ENCODE assay signal across 10 mouse cellular contexts in genomic region chr3:152761661-152762060, GRCm38 (mm10). TPM values are rescaled to one million over a fixed set of nuclear protein-coding genes. Genes with fewer than 3 reads are reported as not detected.
A peak's percentile ranks its signal among the peaks of the same experiment; 100 is the strongest.
DNase-seq lines count a peak whose midpoint lies in the region; ATAC-seq and TF ChIP-seq lines count a peak whose summit lies in the region.
"Had no signal": no experiment of that assay in that cellular context is flagged by ENCODE, and none has a peak within 500 bp of the region (broad histone marks: within the 10 kb centered on the region; RNA-seq: fewer than 3 reads in every experiment).

No protein-coding gene starts in this region.

- peak overlapping the region; percentile 50; the same call in 1 of the 2 replicates for H3K4me3 ChIP-seq in G1E (ENCODE audit: low read depth, low read length)
- no peak overlapping the region for H3K4me3 ChIP-seq in liver, embryonic 14.5 days (ENCODE audit: insufficient read depth in 1 of 2, low read depth in 2 of 2, low read length in 2 of 2)
- H3K4me3 ChIP-seq in small intestine, adult 2 months (ENCODE audit: low read depth, low read length) = no peak overlapping the region
- H3K4me3 ChIP-seq: midbrain, embryonic 10.5 days; neural tube, embryonic 13.5 days had no signal

- TF ChIP-seq EP300 in liver, embryonic 14.5 days (IDR thresholded peaks at IDR 0.05; ENCODE audit: low read depth) = no peak

- no peak for ATAC-seq in G1E (ENCODE audit: extremely low read depth, insufficient number of reproducible peaks, low FRiP score, poor library complexity, severe bottlenecking)
- no peak for ATAC-seq in liver, embryonic 14.5 days (ENCODE audit: insufficient read depth)
- no peak for ATAC-seq in activated CD4-positive, CD25-positive, alpha-beta regulatory T cell, adult 4 months
- no peak for ATAC-seq in frontal cortex, adult (ENCODE audit: low TSS enrichment)
- ATAC-seq: inflammation-experienced regulatory T-cells, adult 6 months had no signal

- TF ChIP-seq POLR2A in small intestine, adult 2 months (IDR thresholded peaks at IDR 0.05; ENCODE audit: low read depth, low read length) = no peak

- H3K27ac ChIP-seq in liver, embryonic 14.5 days = peak overlapping the region; percentile 3
- no peak overlapping the region for H3K27ac ChIP-seq in small intestine, adult 2 months (ENCODE audit: insufficient read depth, low read depth, low read length)
- H3K27ac ChIP-seq: midbrain, embryonic 10.5 days; neural tube, embryonic 13.5 days had no signal

- DNase-seq in layer of hippocampus, adult 9-11 months = peak; percentile 24
- DNase-seq in layer of hippocampus, postnatal 36 days = no peak
- no peak for DNase-seq in G1E (ENCODE audit: low spot score)
- DNase-seq in liver, embryonic 14.5 days (ENCODE audit: low read depth in 3 of 3, low spot score in 3 of 3) = no peak

- no peak overlapping the region for H3K4me2 ChIP-seq in liver, embryonic 14.5 days (ENCODE audit: low read depth)
- H3K4me2 ChIP-seq: neural tube, embryonic 13.5 days had no signal

- H3K36me3 ChIP-seq in G1E (replicated peaks) = peaks cover 43% of the 10 kb centered on the region
- H3K36me3 ChIP-seq in liver, embryonic 14.5 days (replicated peaks; ENCODE audit: control insufficient read depth, insufficient read depth, low read depth) = no peaks in the 10 kb centered on the region
- H3K36me3 ChIP-seq in small intestine, adult 2 months (ENCODE audit: control insufficient read depth, insufficient read depth, low read length) = peaks cover 4% of the 10 kb centered on the region; the same call in 1 of the 2 replicates
- H3K36me3 ChIP-seq: neural tube, embryonic 13.5 days had no signal

- 78% methylated on average over 8 of the region's 8 CpGs for WGBS in liver, embryonic 14.5 days (ENCODE audit: insufficient replicate concordance)
- 79% methylated on average over 8 of the region's 8 CpGs for WGBS in small intestine, adult 2 months

- no peaks in the 10 kb centered on the region for H3K9me3 ChIP-seq in G1E (replicated peaks)
- no peaks in the 10 kb centered on the region for H3K9me3 ChIP-seq in liver, embryonic 14.5 days (ENCODE audit: control insufficient read depth, low read length)
- H3K9me3 ChIP-seq: midbrain, embryonic 10.5 days; neural tube, embryonic 13.5 days had no signal

- peaks cover 89% of the 10 kb centered on the region for H3K4me1 ChIP-seq in G1E (ENCODE audit: insufficient read depth, low read depth, low read length)
- H3K4me1 ChIP-seq in liver, embryonic 14.5 days (replicated peaks; ENCODE audit: control insufficient read depth in 2 of 2, insufficient read depth in 2 of 2, low read length in 1 of 2) = peaks cover 32 to 48% of the 10 kb centered on the region in 2 experiments
- no peaks in the 10 kb centered on the region for H3K4me1 ChIP-seq in small intestine, adult 2 months (ENCODE audit: control insufficient read depth, insufficient read depth, insufficient read length, low read length)

- no peak overlapping the region for H3K9ac ChIP-seq in liver, embryonic 14.5 days (replicated peaks)
- H3K9ac ChIP-seq: neural tube, embryonic 13.5 days had no signal

- no peaks in the 10 kb centered on the region for H3K27me3 ChIP-seq in G1E (ENCODE audit: insufficient read depth, low read length)
- H3K27me3 ChIP-seq in liver, embryonic 14.5 days (ENCODE audit: control insufficient read depth, insufficient read depth, low read length) = no peaks in the 10 kb centered on the region
- H3K27me3 ChIP-seq in small intestine, adult 2 months (ENCODE audit: control insufficient read depth, insufficient read depth, low read length) = no peaks in the 10 kb centered on the region
- H3K27me3 ChIP-seq: neural tube, embryonic 13.5 days had no signal

- TF ChIP-seq CTCF in G1E (IDR thresholded peaks at IDR 0.05; ENCODE audit: low read depth, low read length) = no peak
- TF ChIP-seq CTCF in liver, embryonic 14.5 days (IDR thresholded peaks at IDR 0.05; ENCODE audit: low read depth) = no peak
- peak; percentile 8; the same call in 1 of the 2 replicates for TF ChIP-seq CTCF in small intestine, adult 2 months (IDR thresholded peaks at IDR 0.05; ENCODE audit: extremely low read depth, insufficient read length, insufficient replicate concordance, low read depth, low read length)

RNA-seq across cellular contexts. Expression of gene Pigk, which starts 47.8 kb away (rescaled TPM):
- total RNA-seq in layer of hippocampus, postnatal 36 days (2021) = 10 to 100 TPM; 44.2 to 48.7 TPM
- total RNA-seq in G1E (2014; fragmentation: Nextera tagmentation) (36.3 and 39.2 TPM in 2 replicates), G1E (2017) (27.7 and 34.2 TPM in 2 replicates)
- 3.9 and 4.1 TPM in 2 replicates for polyA plus RNA-seq in G1E (2012)
- polyA plus RNA-seq in liver, embryonic 14.5 days (2012; rRNA removed) = 7.0 and 7.9 TPM in 2 replicates
- 22.2 and 23.3 TPM in 2 replicates for polyA plus RNA-seq in liver, embryonic 14.5 days (2014; fragmentation: Nextera tagmentation; extraction: Ambion mirVana)
- 2.5 and 3.9 TPM in 2 replicates for polyA plus RNA-seq in small intestine, adult 2 months (2012; rRNA removed)
- polyA plus RNA-seq in activated CD4-positive, CD25-positive, alpha-beta regulatory T cell, adult 4 months (2017; shearing (Covaris generic)) = 10 to 100 TPM; 53.9 to 62.9 TPM
